Mouse (Mus musculus) layer of hippocampus, adult 8-10 months (tissue): ENCODE results near the gene Esrrg. TPM values are rescaled to one million over a fixed set of nuclear protein-coding genes. Genes with fewer than 3 reads are reported as not detected.
A peak's percentile ranks its signal among the peaks of the same experiment; 100 is the strongest.

Source experiments
- DNase-seq, 2 experiments: peaks; one replicate each; pipeline ENCODE4 v3.0.0; 2022; ENCODE audit warnings: low spot score in 2 of 2
- total RNA-seq, 4 experiments: library from RNA; stranded (reverse); gene quantifications; 2 replicates each; pipeline ENCODE4 v1.2.4; 2022

Esrrg gene
- total RNA-seq, 4 experiments from 2014 or later: 13.6 to 17.3 (median 14.6) TPM

DNA sequence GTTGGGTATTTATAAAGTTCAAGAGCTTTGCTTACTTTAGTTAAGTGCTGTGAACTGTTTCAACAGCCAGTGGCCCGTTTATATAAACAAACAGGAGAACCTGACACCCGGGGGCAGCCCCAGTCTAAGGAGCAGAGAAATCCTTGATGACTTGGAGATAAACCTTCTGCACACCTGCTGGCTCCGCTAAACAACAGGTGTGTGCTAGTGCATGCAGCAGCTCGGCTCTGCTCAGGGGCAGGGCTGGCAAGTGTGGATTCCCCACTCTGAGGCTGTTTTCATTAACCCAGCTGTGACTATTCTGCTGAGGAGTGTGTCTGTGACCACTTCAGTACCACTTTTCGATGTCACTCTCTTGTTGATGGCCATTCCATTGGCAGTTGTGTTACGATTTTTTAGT lies 292.2 kb downstream of the Esrrg start:
- no peak for DNase-seq

DNA sequence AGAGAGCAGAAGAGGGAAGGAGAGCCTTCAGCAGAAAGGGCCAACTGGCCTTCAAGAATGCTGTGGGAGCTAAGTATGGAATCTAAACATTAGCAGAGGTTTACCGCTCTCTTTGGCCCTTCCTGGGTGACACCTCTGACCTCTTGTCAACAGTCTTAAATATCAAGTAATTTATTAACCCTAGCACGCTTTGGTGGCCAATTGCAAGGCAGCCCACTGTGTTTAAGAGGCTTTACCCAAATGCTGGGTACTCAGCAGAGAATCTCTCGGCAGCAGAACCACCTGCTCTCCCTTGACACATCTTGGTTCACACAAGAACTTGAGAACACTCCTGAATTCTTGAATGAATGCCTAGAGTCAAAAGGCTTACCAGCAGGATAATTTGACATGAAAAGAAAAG lies 293.6 kb downstream of the Esrrg start:
- no peak for DNase-seq

DNA sequence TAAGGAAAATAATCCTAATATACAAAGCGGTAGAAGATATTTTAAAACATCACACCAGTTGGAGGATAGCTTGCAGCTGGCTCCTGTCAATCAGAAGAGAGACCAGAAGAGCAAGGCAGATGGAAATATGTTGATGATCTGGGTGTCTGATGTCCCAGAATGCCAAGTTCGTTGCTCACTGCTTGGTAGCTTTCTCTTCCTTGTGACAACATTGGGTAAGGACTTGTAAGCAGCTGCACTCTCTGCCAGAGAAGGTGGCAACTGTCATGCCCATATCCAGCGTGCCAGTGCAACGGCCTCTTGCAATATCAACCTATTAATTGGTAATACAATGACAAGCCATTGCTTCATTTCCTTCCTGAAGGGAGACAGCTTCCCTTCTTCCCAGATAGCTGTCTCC lies 296.1 kb downstream of the Esrrg start:
- DNase-seq: peak; percentile 9 to 13

DNA sequence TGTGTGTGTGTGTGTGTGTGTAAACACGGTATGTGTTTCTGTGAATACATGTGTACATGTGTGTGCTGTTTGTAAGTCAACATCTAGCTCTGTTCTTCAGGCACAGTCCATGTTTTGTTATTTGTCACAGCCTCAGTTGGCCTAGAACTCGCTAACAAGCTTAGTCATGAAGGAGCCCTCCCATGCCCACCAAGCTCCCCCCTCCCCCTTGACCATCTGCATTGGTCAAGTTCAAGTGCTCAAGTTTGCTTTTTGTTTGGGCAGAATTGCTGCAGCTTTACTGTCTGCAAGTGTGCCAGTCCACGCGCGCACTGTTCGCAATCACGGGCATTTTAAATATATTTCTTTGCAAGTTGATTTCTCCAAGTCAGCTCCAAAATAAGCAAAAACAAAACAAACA lies 298.8 kb downstream of the Esrrg start:
- DNase-seq: no peak

DNA sequence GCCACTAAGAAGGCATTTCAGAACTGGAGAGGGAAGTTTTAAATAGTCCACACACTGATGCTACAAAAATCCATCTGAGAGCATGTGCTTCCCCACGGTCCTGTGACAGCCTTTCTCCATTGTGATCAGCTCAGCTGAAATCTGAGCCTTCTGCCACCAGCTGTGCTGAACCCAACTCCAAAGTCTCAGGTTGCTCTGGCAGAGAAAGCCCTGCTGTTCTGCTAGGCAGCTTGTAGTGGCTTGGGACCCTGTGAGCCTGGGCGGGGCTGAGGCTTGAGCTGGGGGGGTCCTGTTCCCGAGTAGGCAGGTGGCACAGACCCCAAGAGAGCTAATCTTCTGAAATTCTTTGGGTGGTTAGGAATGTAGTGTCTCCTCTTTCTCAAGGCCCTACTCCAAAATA lies 299.3 kb downstream of the Esrrg start:
- no peak for DNase-seq

DNA sequence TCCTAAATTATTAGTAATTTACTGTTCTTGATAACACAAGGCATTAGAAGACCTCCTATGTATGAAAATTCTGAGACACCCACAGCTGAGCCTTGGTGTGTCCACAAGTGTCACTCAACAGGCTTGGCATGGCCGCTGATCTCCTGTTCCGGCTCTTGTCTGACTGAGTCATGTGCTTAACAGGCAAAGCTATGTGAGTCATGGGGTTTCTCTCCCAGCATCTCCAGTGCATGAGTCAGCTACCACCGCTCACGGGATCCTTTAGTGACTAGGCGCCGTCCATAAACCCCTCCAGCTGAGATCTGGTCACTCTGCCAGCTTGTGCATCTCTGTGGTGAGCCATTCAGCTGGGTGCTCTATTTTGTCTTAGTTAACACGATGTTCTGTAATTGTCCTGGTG lies 302.1 kb downstream of the Esrrg start:
- peak; percentile 4 to 7 for DNase-seq

DNA sequence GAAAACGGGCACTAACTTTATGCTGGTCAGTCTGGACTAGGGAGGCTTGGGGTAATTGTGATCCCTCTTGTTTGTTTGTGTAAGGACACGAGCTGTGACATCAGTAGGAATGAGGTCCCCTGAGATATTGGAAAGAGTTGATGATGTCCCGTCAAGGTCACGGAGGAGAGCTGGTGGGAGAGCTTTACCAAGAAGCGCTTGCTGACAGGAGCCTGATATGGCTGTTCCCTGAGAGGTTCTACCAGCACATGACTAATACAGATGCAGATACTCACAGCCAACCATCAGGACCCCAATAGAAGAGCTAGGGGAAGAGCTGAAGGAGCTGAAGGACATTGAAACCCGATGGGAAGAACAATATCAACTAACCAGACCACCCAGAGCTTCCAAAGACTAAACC lies 302.6 kb downstream of the Esrrg start:
- no peak for DNase-seq

DNA sequence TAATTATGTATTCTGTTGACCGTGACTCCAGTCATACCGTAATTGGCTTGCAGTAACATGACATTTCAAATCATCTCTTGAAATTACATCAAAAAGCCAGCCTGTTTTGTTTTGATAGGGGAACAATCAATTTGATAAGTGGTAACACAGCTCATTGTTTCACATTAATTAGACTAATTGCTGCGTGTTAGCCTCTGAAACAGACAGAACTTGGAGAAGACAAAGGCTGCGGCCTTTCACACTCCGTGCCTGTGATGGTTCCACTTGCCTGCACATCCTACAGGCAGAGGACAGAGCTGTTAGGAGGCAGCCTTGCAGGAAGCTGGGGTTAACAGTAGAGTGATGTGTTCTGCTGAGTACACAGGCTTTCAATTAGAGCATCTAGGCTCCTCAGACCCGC lies 309.7 kb downstream of the Esrrg start:
- no peak for DNase-seq

DNA sequence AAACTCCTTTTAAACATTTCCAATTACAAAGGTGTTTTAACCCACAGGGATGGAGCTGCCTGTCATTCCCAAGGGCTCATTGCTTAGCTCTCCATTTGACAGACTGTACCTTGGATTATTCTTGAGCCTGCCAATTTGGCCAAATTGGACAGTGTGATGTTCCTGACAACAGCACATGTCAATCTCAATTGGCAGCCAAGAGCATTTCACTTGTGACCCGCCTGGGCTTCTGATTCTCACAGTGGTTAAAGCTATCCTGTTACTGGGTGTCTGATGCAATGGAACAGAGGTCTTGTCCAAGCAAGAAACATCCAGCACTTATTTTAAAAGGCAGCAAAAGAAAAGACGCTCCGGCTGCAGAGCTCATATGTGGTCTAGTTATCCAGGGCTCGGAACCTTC lies 310.3 kb downstream of the Esrrg start:
- DNase-seq: no peak

DNA sequence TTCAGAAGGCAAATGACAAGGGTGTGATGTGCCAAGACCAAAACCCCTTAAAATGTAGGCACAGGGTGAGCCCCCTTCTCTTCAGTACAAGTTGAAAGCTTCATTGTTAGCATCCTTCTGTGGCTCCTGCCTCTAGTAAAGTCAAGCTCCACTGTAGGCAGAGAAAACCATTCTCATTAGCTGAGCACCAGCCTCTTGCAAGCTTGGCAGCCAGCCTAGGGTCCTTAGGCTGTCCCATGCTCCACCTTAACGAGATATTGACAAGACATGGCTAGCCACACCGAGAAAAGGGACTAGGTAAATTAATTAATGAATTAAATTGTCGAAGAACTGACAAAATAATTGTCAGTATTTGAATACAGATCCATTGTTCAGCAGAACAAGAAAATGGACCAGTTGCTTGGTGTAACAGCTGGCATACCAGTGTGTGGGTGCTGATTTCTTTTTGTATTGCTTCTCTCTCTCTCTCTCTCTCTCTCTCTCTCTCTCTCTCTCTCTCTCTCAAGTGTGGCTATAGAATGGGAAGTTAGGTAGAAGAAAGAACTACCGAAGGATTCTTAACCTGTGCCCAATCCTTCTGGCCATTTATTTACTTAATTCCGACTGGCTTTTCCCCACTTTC lies 311.7 kb downstream of the Esrrg start:
- DNase-seq: no peak

DNA sequence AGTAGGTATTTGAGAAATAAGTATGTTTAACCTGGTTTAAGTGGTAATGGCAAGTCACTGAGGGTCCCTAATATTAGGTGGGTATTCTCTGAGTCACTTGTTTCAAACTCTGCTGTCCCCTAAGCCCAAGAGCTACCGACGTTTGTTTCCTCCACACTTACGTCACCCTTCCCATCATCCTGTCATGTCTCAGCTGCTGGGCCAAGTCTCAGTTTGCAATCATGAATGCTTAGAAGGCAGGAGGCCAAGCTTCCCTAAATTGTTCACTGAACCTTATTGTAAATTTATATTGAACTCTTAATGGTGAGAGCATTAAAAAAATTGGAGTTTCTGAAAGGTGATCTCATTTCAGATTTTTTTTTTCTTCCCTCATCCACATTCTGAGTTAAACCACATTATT lies 322.6 kb downstream of the Esrrg start:
- no peak for DNase-seq

DNA sequence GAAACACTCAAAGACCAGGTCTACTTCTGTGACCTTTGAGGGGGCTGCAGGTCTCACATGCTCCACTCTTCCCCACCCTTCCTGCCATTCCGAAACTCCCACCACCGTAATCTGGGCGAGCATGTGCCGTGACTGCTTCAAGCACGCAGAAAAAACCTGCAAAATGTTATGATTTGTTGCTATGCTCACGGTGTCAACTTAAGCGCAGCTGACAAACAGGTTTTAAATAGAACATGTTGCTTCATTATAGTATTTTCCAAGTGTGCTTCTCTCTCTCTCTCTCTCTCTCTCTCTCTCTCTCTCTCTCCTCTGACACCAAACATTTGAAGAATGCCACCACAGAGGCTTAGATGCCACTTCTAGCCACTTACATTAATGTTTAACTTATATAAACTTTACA lies 330.1 kb downstream of the Esrrg start:
- no peak for DNase-seq

DNA sequence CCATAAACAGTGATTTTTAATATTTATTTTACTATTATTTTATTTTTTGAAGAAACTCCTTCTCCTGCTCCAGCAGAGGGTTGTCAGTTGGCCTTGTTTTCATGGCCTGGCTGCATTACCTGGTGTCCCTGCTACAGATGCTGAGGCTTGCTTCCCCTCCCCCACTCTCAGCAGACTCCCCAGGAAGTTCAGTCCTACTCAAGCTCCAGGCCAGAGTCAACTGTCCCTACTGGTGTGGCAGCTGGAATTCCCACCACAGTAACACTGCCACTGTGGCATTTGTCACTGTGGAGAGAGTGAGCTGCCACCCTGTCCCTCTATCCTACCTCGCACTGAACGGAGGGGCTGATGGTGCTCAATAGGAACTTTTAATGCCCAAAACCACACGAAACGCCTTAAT lies 330.5 kb downstream of the Esrrg start:
- no peak for DNase-seq

DNA sequence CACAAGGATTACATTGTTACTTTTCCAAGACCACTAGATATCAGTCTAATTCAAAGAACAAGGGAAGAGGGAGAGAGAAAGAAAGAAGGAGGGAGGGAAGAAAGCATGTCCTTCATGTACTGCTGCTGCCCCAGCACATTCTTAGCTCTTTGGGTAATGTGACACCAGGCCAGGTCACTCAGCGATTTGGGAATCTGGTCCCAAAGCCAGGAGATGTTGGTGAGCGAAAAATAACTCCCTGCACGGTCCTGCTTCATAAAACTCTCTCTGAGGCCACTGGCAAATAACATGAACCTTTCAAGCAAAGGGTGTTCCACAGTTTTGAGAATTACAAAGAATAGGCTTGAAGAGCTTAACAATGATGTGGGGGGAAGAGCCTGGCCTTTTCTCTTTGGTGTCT lies 342.9 kb downstream of the Esrrg start:
- DNase-seq: no peak

DNA sequence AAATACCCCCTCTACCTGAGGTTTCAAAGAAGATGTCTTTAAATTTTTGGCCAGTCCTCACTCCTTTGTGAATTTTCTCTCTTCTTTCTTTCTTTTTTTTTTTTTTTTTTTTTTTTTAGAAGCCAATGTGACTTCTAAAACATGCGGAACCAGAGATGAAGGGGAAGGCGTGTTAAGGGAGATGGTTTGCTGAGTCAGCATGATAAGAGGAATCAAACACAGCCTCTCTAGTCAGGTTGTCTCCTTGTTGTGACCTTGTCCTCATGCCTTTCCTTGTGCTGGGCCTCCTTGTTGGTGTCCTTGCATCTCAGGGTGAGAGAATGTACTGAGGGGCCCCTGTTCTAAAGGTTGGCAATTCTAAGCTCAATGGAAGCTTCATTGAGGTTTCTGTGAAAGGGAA lies 348.1 kb downstream of the Esrrg start:
- DNase-seq: no peak

DNA sequence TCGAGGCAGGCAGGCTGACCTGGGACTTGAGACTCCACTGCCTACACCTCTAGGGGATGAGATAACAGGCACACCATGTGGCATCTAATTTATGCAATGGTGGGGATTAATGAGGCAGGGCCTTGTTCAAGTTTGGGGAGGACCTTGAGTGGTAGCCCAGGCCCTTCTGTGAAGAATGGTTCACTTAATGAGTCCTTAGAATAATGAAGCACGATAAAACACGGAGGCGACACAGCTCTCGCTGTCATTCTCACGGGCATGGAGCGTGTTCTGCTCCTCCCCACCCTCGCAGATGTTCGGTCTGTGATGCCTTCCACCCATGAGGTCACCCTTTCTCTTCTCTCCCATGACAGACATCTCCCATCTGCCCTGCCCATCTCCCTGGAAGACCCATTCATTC lies 350.6 kb downstream of the Esrrg start:
- no peak for DNase-seq

DNA sequence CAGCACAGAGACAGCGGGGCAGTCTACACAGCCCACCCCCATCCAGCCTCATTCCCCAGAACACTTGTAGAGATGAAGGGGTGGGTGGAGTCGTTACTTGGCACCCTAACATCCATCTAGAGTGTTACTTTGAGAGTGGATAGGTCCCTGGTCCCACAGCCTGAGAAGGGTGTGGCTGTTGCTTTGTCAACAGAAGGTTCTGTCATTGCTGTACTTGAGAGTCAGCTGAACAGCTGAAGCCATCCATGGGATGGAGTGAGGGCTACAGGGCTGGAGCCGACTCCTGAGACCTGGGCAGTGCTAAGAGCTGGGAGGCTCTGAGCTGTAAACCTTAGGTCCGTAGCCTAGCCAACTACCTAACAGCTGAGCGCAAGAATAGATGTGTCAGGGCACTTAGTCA lies 352.9 kb downstream of the Esrrg start:
- DNase-seq: no peak

DNA sequence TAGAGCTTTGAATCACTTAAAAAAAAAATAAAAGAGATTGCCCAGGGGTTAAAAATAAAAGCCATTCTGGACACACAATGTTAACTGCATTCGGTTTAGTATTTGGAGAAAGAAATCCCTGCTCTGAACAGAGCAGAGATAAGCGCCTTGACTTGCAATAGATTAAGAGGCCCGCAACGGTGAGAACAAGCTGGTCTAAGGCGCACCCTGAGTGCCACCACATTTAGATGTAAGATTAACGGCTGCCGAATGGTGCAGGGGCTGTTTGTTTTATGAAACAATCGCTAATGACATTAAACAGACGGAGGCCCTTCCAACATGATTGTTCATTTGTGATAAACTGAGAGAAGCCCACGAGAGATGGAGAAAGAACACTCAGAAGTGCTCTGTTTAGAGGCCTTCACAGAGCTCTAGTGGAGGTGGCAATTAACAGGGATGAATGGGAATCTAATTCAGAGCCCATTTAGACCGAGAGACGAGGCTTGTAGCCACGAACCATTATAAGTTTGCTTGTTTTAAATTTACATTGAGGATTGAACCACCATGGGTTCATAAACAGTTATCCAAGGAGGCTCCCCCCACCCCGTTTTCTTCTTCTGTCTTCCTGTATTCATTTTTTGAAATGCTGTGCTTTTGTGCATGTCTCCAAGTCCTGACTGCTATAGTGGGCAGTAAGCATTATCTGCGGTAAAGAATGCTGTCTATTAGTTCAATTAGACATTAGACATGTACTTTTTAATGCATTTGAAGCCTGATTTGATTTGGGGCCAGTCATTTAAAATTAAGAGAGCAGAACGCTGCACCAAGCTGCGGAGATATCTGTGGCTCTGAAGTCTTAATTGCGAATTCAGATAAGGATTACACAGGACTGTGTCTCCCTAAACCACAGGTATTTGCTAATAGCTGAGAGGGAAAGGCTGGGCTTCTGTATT lies 356.5 kb downstream of the Esrrg start:
- DNase-seq: no peak

DNA sequence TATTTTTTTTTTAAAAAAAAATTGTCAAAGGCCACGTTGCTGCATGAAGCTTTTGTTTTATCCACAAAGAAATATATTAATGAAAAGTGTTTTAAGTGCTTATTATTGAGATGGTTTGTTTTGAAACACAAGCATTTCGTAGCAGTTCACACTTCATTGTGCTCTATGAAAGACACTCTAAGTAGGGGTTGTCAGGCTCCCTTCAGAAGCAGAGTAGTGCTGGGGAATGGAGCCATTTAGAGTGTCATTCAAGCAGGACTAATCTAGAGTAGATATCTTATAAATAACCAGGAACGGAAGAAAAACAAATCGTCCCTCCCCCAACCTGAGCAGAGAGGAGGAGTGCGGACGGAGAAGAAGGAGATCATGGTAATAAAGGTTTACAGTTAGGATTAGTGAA lies 357.3 kb downstream of the Esrrg start:
- no peak for DNase-seq

DNA sequence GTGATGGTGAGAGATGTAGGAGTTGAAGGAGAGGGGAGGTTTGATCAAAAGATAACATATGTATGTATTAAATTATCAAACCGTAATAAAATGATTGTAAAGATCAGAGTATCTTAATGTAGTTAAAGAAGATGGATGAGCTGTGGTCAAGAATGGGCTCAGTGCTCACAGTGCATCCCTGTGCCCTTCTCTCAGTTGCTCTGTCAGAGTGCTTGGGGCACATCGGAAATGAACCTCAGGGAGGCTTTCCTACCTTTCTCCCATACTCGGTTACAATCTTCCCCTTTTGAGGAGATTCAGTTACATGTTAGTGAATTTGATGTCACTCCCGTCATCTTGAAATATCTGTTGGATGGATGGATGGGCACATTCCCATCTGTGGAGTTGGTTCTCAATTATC lies 359.8 kb downstream of the Esrrg start:
- no peak for DNase-seq

DNA sequence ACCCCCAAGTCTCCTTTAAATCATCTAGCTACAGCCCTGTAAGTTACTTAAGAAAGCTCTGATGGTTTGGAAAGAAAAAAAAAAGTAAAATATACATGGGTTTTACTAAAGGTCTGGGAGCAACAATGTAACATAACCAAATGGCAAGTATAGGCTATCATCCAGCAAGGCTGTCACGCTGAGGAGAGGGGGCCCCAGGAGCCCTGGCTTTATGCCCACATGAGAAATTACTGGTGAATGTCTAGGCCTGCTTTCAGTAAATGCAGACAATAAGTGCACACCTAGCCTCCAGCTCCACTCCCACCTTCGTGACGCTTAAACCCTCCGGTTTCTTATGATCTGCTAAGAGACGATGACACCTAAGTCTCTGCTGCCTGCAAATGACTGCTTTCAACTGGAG lies 360.9 kb downstream of the Esrrg start:
- no peak for DNase-seq

DNA sequence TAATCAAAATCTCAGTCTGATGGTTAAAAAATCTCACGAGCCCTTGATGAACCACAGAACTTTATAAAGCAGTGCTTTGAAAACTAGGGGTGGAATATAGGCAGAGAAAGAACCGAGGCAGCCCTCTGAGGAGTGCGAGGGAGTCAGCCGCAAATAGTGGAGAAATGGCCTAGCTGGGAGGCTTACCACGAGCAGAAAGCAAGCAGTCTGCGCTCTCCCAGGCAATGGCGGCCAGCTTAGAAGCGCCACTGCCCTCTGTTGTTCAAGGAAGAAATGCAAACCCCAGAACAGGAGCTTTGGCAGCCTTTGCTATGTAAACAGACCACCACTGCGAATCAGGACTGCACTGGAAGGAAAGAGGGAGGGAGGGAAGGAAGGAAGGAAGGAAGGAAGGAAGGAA lies 365.8 kb downstream of the Esrrg start:
- peak; percentile 9 to 31 for DNase-seq
